Mouse (Mus musculus): ENCODE measurements around the gene Etfbkmt. TPM values are rescaled to one million over a fixed set of nuclear protein-coding genes. Genes with fewer than 3 reads are reported as not detected.
"Not testable (repeated sequence)": the region's sequence is repeated elsewhere in the genome, so short reads cannot be mapped to it uniquely, and the experiment has no call there.

Etfbkmt gene
- polyA plus RNA-seq, 1 experiment = 16.1 TPM

DNA sequence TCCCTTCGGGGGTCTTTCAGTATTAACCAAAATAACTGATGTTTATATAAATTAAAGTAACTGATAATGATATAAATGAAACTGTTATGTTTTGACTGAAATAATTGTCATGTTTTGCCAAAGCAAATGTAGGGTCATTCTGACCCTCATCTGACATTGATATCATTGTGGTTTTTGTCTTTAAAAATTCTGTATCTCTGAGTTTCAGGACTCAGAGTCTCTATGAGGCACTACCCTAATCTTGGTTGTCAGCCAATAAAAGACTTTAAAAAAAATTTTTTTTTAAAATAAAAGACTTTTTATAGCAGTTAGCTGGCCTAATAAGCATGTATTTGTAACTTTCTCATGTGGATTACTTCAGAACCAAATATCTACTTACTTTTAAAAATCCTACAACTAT, 28.0 kb downstream of the Etfbkmt start:
- H3K36me3 ChIP-seq (ENCODE audit: control insufficient read depth, insufficient read depth, low read length) = peaks cover 12% of the 10 kb centered on the region; the same call in 1 of the 2 replicates
- 100% methylated on average over 1 of the region's 1 CpGs for WGBS
- H3K27me3 ChIP-seq (replicated peaks; ENCODE audit: control insufficient read depth, insufficient read depth, low read length) = no peaks in the 10 kb centered on the region
- no peak overlapping the region for H3K4me3 ChIP-seq (ENCODE audit: insufficient read depth, low read depth, low read length)
- no peak overlapping the region for H3K27ac ChIP-seq (ENCODE audit: insufficient read depth, low read depth, low read length)
- DNase-seq = no peak
- no peaks in the 10 kb centered on the region for H3K4me1 ChIP-seq (ENCODE audit: control insufficient read depth, insufficient read depth, low read length)
- no peak for TF ChIP-seq POLR2A (IDR thresholded peaks at IDR 0.05; ENCODE audit: low read depth, low read length)
- TF ChIP-seq CTCF (conservative IDR thresholded peaks at IDR 0.05; ENCODE audit: insufficient read depth, insufficient read length, low read depth, low read length) = no peak

DNA sequence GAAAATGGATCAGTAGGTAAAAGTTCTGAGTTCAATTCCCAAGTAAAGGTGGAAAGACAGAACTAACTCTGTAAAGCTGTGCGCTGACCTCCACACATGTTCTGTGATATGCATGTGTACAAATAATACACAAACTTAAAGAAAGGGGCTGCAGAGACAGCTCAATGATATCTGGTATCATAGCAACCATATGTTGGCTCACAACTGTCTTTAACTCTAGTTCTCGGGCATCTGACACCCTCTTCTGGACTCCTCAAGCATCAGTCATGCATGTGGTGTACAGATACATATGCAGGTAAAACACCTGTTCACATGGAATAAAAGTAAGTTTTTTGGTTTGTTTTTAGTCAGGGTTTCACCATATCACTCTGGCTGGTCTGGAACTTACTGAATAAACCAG, 28.8 kb downstream of the Etfbkmt start:
- no peak for DNase-seq
- WGBS = 97% methylated on average over 2 of the region's 2 CpGs

DNA sequence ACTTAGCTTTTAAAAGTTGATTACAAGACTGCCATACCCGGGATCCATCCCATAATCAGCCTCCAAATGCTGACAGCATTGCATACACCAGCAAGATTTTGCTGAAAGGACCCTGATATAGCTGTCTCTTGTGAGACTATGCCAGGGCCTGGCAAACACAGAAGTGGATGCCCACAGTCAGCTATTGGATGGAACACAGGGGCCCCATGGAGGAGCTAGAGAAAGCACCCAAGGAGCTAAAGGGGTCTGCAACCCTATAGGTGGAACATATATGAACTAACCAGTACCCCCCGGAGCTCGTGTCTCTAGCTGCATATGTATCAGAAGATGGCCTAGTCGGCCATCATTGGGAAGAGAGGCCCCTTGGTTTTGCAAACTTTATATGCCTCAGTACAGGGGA, 30.3 kb downstream of the Etfbkmt start:
- not testable (repeated sequence) for H3K4me1 ChIP-seq (ENCODE audit: control insufficient read depth, insufficient read depth, low read length); H3K27me3 ChIP-seq (replicated peaks; ENCODE audit: control insufficient read depth, insufficient read depth, low read length); H3K4me3 ChIP-seq (ENCODE audit: insufficient read depth, low read depth, low read length); DNase-seq; H3K27ac ChIP-seq (ENCODE audit: insufficient read depth, low read depth, low read length)
- H3K36me3 ChIP-seq (ENCODE audit: control insufficient read depth, insufficient read depth, low read length) = peaks cover 12% of the 10 kb centered on the region; the same call in 1 of the 2 replicates
- WGBS = 94% methylated on average over 4 of the region's 4 CpGs

More for the DNA sequence above, 28.8 kb downstream of the Etfbkmt start:
- TF ChIP-seq POLR2A (IDR thresholded peaks at IDR 0.05; ENCODE audit: low read depth, low read length) (no peak), CTCF (conservative IDR thresholded peaks at IDR 0.05; ENCODE audit: insufficient read depth, insufficient read length, low read depth, low read length) (no peak)
- H3K36me3 ChIP-seq (ENCODE audit: control insufficient read depth, insufficient read depth, low read length) = peaks cover 12% of the 10 kb centered on the region; the same call in 1 of the 2 replicates
- H3K27me3 ChIP-seq (replicated peaks; ENCODE audit: control insufficient read depth, insufficient read depth, low read length) = no peaks in the 10 kb centered on the region
- no peaks in the 10 kb centered on the region for H3K4me1 ChIP-seq (ENCODE audit: control insufficient read depth, insufficient read depth, low read length)
- no peak overlapping the region for H3K4me3 ChIP-seq (ENCODE audit: insufficient read depth, low read depth, low read length)
- no peak overlapping the region for H3K27ac ChIP-seq (ENCODE audit: insufficient read depth, low read depth, low read length)

DNA sequence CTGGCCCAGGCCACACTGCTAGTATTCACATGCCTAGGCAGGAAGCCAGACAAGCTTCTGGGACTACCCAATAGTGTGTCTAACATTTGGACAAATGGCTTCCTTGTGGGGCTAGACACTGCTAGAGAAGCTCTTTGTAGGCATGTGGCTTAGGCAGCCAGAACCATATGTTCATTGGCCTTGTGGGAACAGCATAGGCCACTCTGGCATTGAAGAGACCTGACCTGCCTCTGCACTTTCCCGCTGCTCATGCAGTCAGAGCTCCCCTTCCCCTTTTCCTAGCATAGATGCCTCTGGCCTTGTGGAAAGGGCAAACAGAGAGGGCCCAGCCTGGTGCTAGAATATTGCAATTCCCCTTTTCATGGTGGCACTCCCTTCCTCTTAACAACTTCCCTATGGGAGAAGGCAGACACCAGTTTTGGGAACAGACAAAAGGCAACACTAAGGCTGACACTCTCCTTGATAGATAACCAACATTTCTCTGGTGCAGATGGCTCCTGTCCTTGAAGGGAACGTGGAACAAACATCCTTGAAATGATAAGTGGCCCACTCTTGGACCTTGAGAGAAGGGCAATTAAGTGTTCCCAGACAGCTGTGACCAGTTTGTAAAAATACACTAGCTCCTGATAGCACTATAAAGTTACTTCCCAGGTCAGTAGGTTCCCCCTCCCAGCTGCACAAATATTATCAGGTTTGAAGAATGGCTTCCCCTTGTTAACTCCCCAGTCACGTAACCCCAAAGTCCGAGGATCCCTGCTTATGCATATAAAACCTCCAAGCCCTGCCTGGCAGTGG, 34.4 kb downstream of the Etfbkmt start:
- TF ChIP-seq CTCF (conservative IDR thresholded peaks at IDR 0.05; ENCODE audit: insufficient read depth, insufficient read length, low read depth, low read length) = no peak
- no peak for TF ChIP-seq POLR2A (IDR thresholded peaks at IDR 0.05; ENCODE audit: low read depth, low read length)
- no peak overlapping the region for H3K27ac ChIP-seq (ENCODE audit: insufficient read depth, low read depth, low read length)
- no peak overlapping the region for H3K4me3 ChIP-seq (ENCODE audit: insufficient read depth, low read depth, low read length)
- no peaks in the 10 kb centered on the region for H3K27me3 ChIP-seq (replicated peaks; ENCODE audit: control insufficient read depth, insufficient read depth, low read length)
- WGBS = 62% methylated on average over 4 of the region's 4 CpGs
- H3K36me3 ChIP-seq (ENCODE audit: control insufficient read depth, insufficient read depth, low read length) = peaks cover 11% of the 10 kb centered on the region
- no peaks in the 10 kb centered on the region for H3K4me1 ChIP-seq (ENCODE audit: control insufficient read depth, insufficient read depth, low read length)
- DNase-seq = peak; percentile 24

DNA sequence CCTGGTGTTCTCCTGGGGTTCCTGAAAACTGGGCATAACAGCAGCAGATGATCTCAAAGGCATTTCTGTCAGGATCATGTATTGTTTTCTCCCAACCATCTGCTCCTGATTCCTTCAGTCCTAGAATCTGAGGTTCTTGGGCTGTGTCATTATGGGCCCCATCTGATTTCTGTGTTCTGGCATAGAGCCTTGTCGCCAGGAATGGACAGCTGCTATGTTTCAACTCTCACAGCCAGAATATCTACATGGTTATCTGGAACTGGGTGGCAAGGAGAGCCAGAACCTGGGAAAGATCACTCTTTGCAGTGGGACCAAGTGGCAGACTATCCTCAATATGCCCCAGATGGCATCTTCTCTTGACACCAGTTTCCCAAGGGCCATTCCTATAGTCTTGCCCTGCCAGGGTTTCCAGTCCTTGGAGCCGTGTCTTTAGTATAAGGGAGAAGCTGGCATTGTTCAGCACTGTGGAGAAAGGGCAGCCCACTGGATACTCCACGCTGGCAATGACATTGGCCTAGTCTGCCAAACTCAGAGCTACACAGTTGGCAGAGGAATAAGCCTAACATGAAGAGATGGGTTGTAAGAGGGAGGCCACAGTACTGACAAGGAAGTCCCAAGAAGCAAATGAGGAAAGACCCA, 35.4 kb downstream of the Etfbkmt start:
- Histone ChIP-seq H3K4me1 (ENCODE audit: control insufficient read depth, insufficient read depth, low read length) (no peaks in the 10 kb centered on the region), H3K4me3 (ENCODE audit: insufficient read depth, low read depth, low read length) (no peak overlapping the region), H3K36me3 (ENCODE audit: control insufficient read depth, insufficient read depth, low read length) (peaks cover 10% of the 10 kb centered on the region), H3K27me3 (replicated peaks; ENCODE audit: control insufficient read depth, insufficient read depth, low read length) (no peaks in the 10 kb centered on the region), H3K27ac (ENCODE audit: insufficient read depth, low read depth, low read length) (0 out of 2 replicates have a peak overlapping the region, but pooled peaks have one; percentile 52)
- TF ChIP-seq CTCF (conservative IDR thresholded peaks at IDR 0.05; ENCODE audit: insufficient read depth, insufficient read length, low read depth, low read length) (no peak), POLR2A (IDR thresholded peaks at IDR 0.05; ENCODE audit: low read depth, low read length) (no peak)
- no peak for DNase-seq
- WGBS = 84% methylated on average over 3 of the region's 3 CpGs

DNA sequence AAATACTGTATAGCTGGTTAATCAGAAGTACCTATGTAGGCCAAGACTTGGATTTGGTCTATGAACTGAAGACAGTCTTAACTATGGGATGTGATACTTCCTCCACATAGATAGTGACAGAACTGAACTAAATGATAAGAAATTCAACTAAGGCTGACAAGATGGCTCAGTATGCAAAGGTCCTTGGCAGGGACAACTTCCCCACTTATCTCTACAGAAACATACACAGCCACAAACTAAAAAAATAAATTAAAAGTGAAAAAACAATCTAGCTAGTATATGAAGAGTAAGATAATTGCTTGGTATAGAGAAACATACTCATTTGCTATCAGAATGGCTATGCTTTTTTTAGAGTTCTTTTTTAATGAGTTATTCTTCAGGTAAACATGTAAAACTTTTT, 39.4 kb downstream of the Etfbkmt start:
- TF ChIP-seq POLR2A (IDR thresholded peaks at IDR 0.05; ENCODE audit: low read depth, low read length) = no peak
- no peak for TF ChIP-seq CTCF (conservative IDR thresholded peaks at IDR 0.05; ENCODE audit: insufficient read depth, insufficient read length, low read depth, low read length)
- no peaks in the 10 kb centered on the region for H3K27me3 ChIP-seq (replicated peaks; ENCODE audit: control insufficient read depth, insufficient read depth, low read length)
- H3K4me1 ChIP-seq (ENCODE audit: control insufficient read depth, insufficient read depth, low read length) = no peaks in the 10 kb centered on the region
- H3K4me3 ChIP-seq (ENCODE audit: insufficient read depth, low read depth, low read length) = no peak overlapping the region
- H3K27ac ChIP-seq (ENCODE audit: insufficient read depth, low read depth, low read length) = no peak overlapping the region
- no peak for DNase-seq
- H3K36me3 ChIP-seq (ENCODE audit: control insufficient read depth, insufficient read depth, low read length) = peaks cover 15% of the 10 kb centered on the region

DNA sequence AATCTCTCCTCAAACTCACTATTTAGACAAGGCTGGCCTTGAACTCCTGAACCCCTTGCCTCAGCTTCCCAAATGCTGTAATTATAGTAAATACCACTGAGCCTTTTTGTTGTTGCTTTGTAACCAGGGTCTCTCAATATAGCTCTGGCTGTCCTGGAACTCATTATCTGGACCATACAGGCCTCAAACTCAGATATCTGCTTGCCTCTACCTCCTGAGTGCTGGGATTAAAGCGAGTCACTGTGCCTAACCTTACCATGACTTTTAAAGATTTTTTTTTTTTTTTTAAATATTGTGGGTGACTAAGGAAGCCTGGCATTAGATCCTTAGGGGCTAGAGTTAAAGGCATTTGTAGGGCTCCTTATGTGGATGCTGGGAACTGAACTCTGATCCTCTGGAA, 44.4 kb downstream of the Etfbkmt start:
- TF ChIP-seq CTCF (conservative IDR thresholded peaks at IDR 0.05; ENCODE audit: insufficient read depth, insufficient read length, low read depth, low read length) (no peak), POLR2A (IDR thresholded peaks at IDR 0.05; ENCODE audit: low read depth, low read length) (no peak)
- 100% methylated on average over 1 of the region's 1 CpGs for WGBS
- H3K4me3 ChIP-seq (ENCODE audit: insufficient read depth, low read depth, low read length) = no peak overlapping the region
- peaks cover 9% of the 10 kb centered on the region for H3K36me3 ChIP-seq (ENCODE audit: control insufficient read depth, insufficient read depth, low read length)
- no peaks in the 10 kb centered on the region for H3K27me3 ChIP-seq (replicated peaks; ENCODE audit: control insufficient read depth, insufficient read depth, low read length)
- no peak for DNase-seq
- peaks cover 8% of the 10 kb centered on the region for H3K4me1 ChIP-seq (ENCODE audit: control insufficient read depth, insufficient read depth, low read length)
- H3K27ac ChIP-seq (ENCODE audit: insufficient read depth, low read depth, low read length) = no peak overlapping the region

Measured in kidney, adult 2 months (tissue).